Mouse (Mus musculus) megakaryocyte progenitor cell, adult 5-6 weeks (primary cell): ENCODE data around the gene Nnat. TPM values are rescaled to one million over a fixed set of nuclear protein-coding genes. Genes with fewer than 3 reads are reported as not detected.
A peak's percentile ranks its signal among the peaks of the same experiment; 100 is the strongest.
"Not testable (repeated sequence)": the region's sequence is repeated elsewhere in the genome, so short reads cannot be mapped to it uniquely, and the experiment has no call there.

Source experiments
- ATAC-seq: replicated peaks from 2 replicates; pipeline ENCODE4 v1.8.0; 2016; ENCODE audit warnings: mild to moderate bottlenecking, moderate TSS enrichment, inconsistent platforms; ENCODE audit not compliant: poor library complexity
- total RNA-seq, 2 experiments: library from RNA; stranded (forward) in 1 of 2; stranded (reverse) in 1 of 2; fragments of 157-497, 149-512 nt in 1 of 2; fragments of 200-1000 nt in 1 of 2; gene quantifications; 2 replicates each; pipeline versions ENCODE4 v1.2.3 to v1.2.4; 2015 to 2017

Gene Nnat
- total RNA-seq, 2 experiments from 2014 or later = not detected

DNA sequence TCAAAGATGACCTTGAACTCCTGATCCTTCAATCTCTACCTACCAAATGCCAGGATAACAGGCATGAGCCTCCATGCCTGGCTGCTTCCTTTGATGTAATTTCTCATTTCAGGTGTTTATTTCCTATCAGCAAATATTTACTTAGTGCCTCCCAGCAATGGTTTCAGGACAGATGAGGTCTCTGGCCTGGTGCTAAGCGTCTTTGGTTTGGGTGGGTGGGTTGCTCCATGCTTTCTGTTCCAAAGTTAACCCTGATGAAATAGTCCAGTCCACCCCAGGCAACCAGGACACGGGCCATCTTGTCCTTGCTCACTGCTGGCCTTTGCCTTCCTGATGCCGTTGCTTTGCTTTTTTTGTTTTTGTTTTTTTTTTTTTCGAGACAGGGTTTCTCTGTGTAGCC lies 9.6 kb upstream of the Nnat start:
- no peak for ATAC-seq

GRCm38 (mm10) chr2:157552158-157552886 lies 7.6 kb upstream of the Nnat start:
- ATAC-seq = no peak

DNA sequence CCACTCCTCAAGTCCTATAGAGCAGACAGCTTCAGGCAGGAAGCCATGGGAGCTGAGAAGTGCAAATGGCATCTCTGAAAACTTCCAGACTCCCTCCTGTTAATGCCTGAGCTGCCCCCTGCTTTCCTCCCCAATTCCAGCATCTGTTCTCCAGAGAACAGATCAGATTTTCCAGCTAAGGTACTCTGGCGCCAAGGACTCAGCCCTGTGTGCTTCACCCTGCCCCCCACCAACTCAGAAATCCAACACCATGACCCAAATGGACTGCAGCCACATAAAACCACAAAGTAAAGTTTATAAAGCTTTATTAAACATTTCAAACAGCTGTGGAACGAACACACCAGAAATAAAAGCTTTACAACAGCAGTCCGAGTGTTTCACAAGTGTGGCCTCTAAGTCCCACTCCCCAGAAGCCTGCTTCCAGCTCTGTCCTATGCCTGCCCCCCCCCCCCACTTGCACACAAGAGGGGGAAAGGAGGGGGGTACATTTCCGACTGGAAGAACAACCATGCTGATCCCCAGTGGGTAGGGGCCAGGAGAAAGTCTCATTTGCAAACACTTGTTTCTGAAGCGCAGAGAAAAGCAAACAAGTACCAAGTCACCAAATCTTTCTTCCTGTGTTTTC lies 3.7 kb upstream of the Nnat start:
- ATAC-seq = no peak

GRCm38 (mm10) chr2:157558051-157558450 lies 1.8 kb upstream of the Nnat start:
- ATAC-seq = no peak

DNA sequence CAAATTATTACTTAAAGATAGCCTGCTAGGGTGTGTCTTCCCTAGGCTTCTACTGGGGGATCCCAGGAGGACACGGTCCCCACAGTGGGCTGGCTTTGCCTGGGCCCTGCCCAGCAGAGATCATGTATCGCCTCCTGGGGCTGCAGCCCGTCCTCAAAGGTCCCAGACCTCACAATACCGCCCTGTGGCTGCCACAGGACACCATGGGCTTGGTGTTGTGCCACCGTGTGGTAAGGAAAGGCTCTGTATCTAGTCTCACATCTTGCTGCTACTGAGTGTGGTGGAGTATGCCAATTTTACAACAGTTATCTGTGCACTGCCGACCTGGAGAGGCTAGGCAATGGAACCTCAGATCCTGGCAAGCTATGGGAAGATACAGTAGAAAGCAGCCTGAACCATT lies 1.4 kb upstream of the Nnat start:
- peak; percentile 90 for ATAC-seq

GRCm38 (mm10) chr2:157559440-157559839 lies 438 bp upstream of the Nnat start:
- no peak for ATAC-seq

GRCm38 (mm10) chr2:157560302-157560701 lies 424 bp downstream of the Nnat start:
- ATAC-seq = no peak

DNA sequence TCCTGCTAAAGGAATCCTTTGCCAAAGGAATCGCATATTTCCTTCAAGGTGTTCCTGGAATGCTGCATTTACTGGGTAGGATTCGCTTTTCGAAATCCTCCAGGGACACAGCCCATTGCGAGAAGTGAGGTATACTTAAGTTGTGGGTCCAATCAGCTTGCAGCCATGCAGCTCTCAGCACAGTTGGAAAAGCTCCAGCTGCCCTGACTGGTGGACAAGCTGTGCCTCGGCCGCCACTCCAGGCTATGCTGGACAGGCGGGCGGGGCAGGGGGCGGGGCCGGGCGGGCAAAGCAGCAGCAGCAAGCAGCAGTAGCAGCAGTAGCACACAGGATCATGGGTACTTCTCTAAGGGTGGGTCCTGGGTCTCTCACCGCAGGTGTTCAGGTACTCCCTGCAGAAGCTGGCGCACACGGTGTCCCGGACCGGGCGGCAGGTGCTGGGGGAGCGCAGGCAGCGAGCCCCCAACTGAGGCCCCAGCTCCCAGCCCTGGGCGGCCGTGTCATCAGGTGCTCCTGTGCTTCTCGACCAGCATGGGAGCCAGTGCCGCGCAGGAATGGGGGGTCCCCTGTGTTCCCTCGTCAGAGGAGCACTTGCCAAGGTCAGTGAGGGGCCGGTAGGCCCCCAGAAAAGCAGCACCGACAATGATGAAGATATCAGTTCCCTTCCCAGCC lies 1.4 kb downstream of the Nnat start:
- ATAC-seq = 0 out of 2 replicates have a peak, but pooled peaks have one; percentile 4

- no peak for ATAC-seq
Measured at GRCm38 (mm10) chr2:157563031-157563430, 3.2 kb downstream of the Nnat start.

- ATAC-seq = no peak
Measured at GRCm38 (mm10) chr2:157564723-157565122, 4.8 kb downstream of the Nnat start.

GRCm38 (mm10) chr2:157565446-157565845 lies 5.6 kb downstream of the Nnat start:
- no peak for ATAC-seq

- ATAC-seq = no peak
Measured at GRCm38 (mm10) chr2:157565898-157566259, 6.0 kb downstream of the Nnat start.

GRCm38 (mm10) chr2:157566260-157566952 lies 6.5 kb downstream of the Nnat start:
- ATAC-seq = peak; percentile 84

DNA sequence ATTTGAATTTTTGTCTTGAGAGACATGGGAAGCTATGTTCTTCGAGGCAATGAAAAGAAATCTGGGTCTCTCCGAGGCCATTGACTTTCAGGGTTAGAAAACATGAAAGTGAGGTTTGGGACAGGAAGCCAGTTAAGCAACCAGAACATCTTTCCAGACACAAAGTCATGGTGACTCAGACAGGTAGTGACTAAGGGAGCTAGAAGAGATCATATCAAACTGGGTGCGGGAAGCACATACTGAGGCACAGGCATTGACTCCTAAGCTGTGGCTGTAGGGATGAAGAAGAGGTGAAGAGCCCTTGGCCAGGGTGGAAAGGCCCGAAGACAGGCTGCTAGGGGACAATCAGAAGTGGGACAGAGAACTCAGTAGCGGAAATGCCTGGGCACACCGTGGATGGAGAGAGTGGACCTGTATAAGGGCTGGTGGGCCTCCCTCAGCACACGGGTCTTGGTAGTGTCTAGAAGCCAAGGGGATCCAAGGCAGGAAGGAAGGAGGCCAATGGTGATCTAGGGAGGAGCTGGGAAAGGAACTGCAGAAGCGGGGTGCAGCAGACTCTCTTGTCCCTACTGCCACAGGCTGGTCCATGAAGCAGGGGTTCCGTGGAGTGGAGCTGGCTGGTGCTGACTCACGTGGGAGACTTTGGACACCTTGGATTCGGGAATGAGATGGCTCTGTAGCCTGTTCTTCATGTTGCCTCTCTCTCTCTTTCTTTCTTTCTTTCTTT lies 7.5 kb downstream of the Nnat start:
- ATAC-seq = 0 out of 2 replicates have a peak, but pooled peaks have one; percentile 8

GRCm38 (mm10) chr2:157568881-157569280 lies 9.0 kb downstream of the Nnat start:
- ATAC-seq = no peak

DNA sequence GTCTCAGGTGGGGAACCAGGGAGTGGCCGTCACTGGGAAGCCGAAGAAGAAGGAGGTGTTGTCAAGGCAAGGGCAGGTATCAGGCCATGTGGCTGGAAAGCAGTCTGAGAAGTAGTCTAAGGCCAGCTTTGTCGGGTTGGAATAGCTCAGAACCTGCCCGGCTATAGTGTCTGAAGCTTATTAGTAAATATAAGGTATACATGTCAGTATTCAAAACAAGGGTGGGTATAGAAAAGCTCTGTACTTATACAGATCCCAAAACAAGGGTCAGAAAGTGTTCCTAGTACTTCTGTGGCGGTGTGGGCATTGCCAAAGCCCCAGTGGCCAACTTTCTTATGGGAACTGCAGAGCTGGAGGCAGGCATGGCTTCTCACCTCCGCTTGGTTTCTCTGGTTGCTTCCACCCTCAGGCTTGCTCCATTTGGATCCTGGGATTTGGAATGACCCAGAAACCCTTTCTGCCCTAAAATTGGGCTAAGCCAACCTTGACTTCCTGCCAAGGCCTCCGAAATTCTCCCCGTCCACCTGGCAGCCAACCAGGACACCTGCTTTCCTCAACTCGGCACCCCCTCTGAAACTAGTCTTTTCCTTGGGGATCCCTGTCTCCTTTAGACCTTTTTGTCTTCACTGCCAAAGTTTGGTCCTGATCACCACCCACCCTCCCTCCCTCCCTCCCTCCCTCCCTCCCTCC lies 10.1 kb downstream of the Nnat start:
- no peak for ATAC-seq

DNA sequence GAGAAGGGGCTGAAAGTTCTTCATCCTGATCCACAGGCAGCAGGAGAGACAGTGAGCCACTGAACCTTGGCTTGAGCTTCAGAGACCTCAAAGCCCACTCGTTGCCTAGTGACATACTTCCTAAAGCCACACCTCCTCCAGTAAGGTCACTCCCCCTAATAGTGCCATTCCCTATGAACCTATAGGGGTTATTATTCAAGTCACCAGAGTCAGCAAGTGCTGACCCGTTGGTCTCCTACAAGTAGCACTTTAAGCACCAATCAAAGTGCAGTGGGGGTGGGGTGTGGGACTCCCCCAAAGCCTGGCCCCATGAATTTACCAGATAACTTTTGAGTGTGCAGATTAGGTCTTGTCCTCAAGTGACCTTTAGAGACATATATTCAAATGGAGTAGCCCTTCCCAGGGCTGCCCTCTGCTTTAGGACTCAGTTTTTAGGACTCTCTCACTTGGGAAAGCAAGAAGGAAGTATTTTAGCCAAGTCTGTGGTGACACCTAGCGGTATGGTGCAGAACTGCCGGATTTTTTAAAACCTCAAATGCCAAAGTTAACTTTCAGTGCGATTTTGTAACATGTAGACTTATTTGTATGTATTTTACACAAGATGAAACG lies 11.4 kb downstream of the Nnat start, which contains the start of gene Blcap:
Blcap (minus strand) TSS at position 51 of the 609 bp plus-strand sequence.
- ATAC-seq = peak; percentile 63

- no peak for ATAC-seq
Measured at GRCm38 (mm10) chr2:157572786-157573185, 12.9 kb downstream of the Nnat start.

DNA sequence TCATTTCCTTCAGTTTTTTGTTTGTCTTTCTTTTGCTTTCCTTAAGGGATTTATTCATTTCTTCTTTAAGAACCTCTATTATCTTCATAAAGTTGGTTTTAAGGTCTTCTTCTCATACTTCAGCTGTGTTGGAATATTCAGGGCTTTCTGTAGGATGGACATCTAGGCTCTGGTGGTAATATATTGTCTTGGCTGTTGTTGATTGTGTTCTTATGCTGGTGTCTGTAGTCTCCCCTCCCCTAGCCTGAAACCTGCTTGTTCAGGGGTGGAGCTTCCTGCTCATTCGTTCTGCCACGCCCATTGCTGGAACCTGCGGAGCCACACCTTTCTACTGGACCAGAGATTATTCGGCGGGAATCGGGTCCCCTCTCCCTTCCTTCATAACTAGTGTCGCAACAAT lies 25.5 kb downstream of the Nnat start:
- ATAC-seq = not testable (repeated sequence)
